Mouse (Mus musculus) stomach, embryonic 14.5 days (tissue): ENCODE results near the gene Lsamp. TPM values are rescaled to one million over a fixed set of nuclear protein-coding genes. Genes with fewer than 3 reads are reported as not detected.
A peak's percentile ranks its signal among the peaks of the same experiment; 100 is the strongest.

Experiments
- ATAC-seq: fragments of 200-750 bp; cut with Nextera tagmentation; 2 replicates; pipeline ENCODE4 v1.8.0; 2017; ENCODE audit warnings: low read depth, moderate TSS enrichment; ENCODE audit not compliant: insufficient number of reproducible peaks, insufficient read depth, low FRiP score
- H3K27ac ChIP-seq: fragments of 300-500 bp; sonication (generic); 2 replicates; pipeline ENCODE4 v1.5.1; 2014; ENCODE audit warnings: mild to moderate bottlenecking, low read length, moderate library complexity, mixed read lengths
- H3K27me3 ChIP-seq: fragments of 300-500 bp; sonication (generic); 2 replicates; pipeline ENCODE4 v1.6.1; 2014; ENCODE audit warnings: low read length, control low read depth, mixed read lengths; ENCODE audit not compliant: control insufficient read depth, insufficient read depth
- H3K36me3 ChIP-seq: fragments of 300-500 bp; sonication (generic); 2 replicates; pipeline ENCODE4 v1.6.1; 2014; ENCODE audit warnings: mild to moderate bottlenecking, control low read depth, low read length, moderate library complexity, mixed read lengths; ENCODE audit not compliant: control insufficient read depth, insufficient read depth
- H3K4me1 ChIP-seq: fragments of 300-500 bp; sonication (generic); 2 replicates; pipeline ENCODE4 v1.6.1; 2014; ENCODE audit warnings: low read length, control low read depth, mixed read lengths; ENCODE audit not compliant: control insufficient read depth, insufficient read depth
- H3K4me2 ChIP-seq: fragments of 300-500 bp; sonication (generic); replicated peaks from 2 replicates; pipeline ENCODE4 v1.6.1; 2014; ENCODE audit warnings: low read depth, low read length, control low read depth
- H3K4me3 ChIP-seq: fragments of 300-500 bp; sonication (generic); 2 replicates; pipeline ENCODE4 v1.5.1; 2014; ENCODE audit warnings: low read depth, low read length, control low read depth
- H3K9ac ChIP-seq: fragments of 300-500 bp; sonication (generic); replicated peaks from 2 replicates; pipeline ENCODE4 v1.6.1; 2014; ENCODE audit warnings: low read depth, mild to moderate bottlenecking, control low read depth, low read length, moderate library complexity, mixed read lengths
- H3K9me3 ChIP-seq: fragments of 300-500 bp; sonication (generic); 2 replicates; pipeline ENCODE4 v1.6.1; 2016; ENCODE audit warnings: low read depth, low read length, control low read depth; ENCODE audit not compliant: control insufficient read depth
- WGBS: fragments of 180-500 bp; shearing (Covaris S2); extraction: QIAGEN DNeasy Blood & Tissue Kit; methylation state at CpG from one replicate; pipeline ENCODE4 v1.1.7; 2014; 5-methylcytosine and 5-hydroxymethylcytosine counted together
- polyA plus RNA-seq: library from polyadenylated mRNA; unstranded; fragments of >200 nt; fragmentation: Nextera tagmentation; extraction: Ambion mirVana; gene quantifications from 2 replicates; pipeline ENCODE4 v1.2.1, GENCODE M21; 2014

Gene Lsamp
- 12.2 and 15.6 TPM in 2 replicates for polyA plus RNA-seq

DNA sequence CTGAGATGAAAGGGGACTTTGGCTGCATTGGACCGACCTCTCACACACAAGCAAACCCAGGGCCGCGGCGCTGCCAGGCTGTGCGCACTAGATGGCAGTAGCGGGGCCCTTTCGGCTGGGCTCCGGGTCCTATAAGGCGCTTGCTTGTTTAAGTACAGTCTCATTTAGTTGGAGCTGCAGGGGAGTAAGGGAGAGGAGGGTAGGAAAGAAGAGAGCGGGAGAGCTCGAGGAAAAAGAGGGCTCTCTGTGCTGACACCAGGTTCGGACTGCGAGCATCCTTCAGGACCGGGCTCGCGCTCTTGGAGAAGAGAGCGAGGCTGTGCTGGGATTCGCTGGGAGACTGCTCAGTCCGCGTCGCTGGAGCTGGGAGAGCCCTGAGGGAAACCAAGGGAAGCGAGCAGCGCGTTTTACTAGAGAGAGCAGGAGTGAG is at the start of gene Lsamp:
TSS of gene Lsamp (plus strand) at position 157 of the 430 bp plus-strand sequence.
- peak within 1 kb of the TSS; percentile 33; the same call in 1 of the 2 replicates for H3K9ac ChIP-seq
- H3K9me3 ChIP-seq = no peaks in the 10 kb centered on the region
- peak within 1 kb of the TSS; percentile 92 for H3K4me2 ChIP-seq
- ATAC-seq = peak; percentile 91
- no peaks in the 10 kb centered on the region for H3K27me3 ChIP-seq
- WGBS = 1% methylated on average over 24 of the region's 24 CpGs
- H3K4me3 ChIP-seq = peak within 1 kb of the TSS; percentile 48
- no peaks in the 10 kb centered on the region for H3K4me1 ChIP-seq
- H3K36me3 ChIP-seq = no peaks in the 10 kb centered on the region
- H3K27ac ChIP-seq = no peak within 1 kb of the TSS

DNA sequence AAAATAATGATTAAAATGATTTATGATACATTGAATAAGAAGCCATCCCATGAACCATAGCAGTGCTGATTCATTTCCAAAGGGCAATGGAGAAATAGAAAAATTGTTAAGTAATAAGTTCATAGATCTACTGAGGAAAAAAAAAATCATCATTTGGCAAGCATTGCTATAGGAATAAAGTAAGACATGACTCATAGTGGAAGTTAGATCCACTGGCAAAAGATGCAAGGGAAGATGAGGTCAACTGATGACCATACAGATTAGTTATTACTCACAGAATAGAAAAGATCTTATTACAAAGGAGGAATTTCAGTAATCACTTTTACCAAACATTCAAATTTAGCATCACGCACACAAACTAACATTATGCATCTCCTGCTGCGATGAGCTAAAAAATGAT is 26.5 kb upstream of the Lsamp start:
- no peaks in the 10 kb centered on the region for H3K36me3 ChIP-seq
- WGBS = 96% methylated on average over 2 of the region's 2 CpGs
- H3K27ac ChIP-seq = no peak overlapping the region

DNA sequence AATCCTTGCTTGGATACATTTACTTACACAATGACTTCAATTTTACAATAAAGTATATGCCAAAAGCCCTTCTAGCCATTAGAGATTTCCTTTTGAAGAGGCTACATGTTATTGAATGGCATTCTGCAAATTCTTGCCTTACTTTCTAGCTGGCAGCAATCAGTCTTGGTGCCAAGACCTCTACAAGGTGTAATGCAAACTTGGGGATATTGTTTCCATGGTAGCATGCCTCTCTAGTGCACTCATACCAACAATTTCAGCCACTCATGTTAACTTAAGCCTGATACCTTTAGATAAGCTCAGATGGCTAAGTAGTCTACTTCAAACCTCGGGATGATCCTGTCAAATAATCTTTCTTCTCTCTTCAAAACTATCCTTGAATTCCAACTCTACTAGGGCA is 11.4 kb upstream of the Lsamp start:
- no peak overlapping the region for H3K9ac ChIP-seq
- H3K36me3 ChIP-seq = no peaks in the 10 kb centered on the region
- H3K9me3 ChIP-seq = no peaks in the 10 kb centered on the region
- WGBS = 66% methylated on average over 1 of the region's 1 CpGs
- no peaks in the 10 kb centered on the region for H3K4me1 ChIP-seq
- H3K27me3 ChIP-seq = no peaks in the 10 kb centered on the region
- no peak for ATAC-seq
- no peak overlapping the region for H3K27ac ChIP-seq
- H3K4me2 ChIP-seq = no peak overlapping the region
- H3K4me3 ChIP-seq = no peak overlapping the region

More for the DNA sequence above, 26.5 kb upstream of the Lsamp start:
- Histone ChIP-seq H3K4me3 (no peak overlapping the region), H3K4me1 (no peaks in the 10 kb centered on the region), H3K4me2 (no peak overlapping the region), H3K27me3 (no peaks in the 10 kb centered on the region), H3K9ac (no peak overlapping the region), H3K9me3 (no peaks in the 10 kb centered on the region)
- no peak for ATAC-seq

DNA sequence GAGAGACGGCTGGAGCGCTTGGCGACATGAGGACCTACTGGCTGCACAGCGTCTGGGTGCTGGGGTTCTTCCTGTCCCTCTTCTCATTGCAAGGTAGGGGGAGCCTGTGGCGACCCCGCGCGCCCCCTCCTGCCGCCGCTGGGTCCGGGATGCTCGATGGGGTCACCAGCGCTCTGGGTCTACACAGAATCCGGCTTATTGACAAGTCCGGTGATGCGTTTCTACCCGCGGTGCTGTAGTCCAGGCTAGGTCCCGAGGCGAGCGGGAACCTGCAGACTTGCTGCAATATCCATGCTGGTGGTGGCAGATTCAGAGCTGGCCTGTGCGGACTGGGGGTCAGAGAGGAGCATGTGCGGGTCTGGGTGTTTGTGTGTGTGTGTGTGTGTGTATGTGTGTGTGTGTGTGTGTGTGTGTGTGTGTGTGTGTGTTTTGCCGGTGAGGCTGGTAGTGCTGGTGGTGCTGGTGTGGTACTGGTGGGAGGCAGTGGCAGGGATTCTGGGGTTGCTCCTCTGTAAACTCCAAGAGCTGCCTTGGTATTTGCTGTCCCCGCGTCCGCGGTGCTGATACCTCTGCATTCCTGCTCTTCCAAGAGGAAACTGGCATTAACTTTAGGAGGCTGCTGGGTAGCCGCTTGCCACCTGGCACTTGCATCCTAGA is 602 bp downstream of the Lsamp start:
- Histone ChIP-seq H3K9ac (peak overlapping the region; percentile 33; the same call in 1 of the 2 replicates), H3K4me2 (peak overlapping the region; percentile 92), H3K9me3 (no peaks in the 10 kb centered on the region), H3K36me3 (no peaks in the 10 kb centered on the region), H3K4me3 (peak overlapping the region; percentile 48), H3K4me1 (no peaks in the 10 kb centered on the region), H3K27ac (no peak overlapping the region), H3K27me3 (no peaks in the 10 kb centered on the region)
- WGBS = 1% methylated on average over 29 of the region's 29 CpGs
- ATAC-seq = peak; percentile 47

DNA sequence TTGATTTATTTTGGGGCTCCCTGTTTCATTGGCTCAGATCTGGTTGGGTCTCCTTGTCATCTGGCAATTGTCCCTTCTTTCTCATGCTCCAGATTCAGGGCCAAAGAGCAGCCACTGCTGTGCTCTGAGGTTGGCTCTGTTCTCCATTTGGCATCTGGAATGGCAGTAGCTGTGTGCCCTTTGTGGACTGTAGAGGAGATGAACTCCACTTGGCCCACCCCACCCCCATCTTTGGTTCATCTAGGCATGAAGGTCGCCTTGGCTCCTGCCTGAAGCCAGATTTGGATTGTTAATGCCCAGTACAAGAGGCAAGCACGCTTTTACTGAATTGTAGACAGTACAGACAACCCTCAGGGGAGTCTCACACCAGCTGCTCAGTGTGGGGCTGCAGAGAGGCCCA is 4.3 kb downstream of the Lsamp start:
- Histone ChIP-seq H3K27me3 (no peaks in the 10 kb centered on the region), H3K9ac (no peak overlapping the region), H3K4me2 (no peak overlapping the region), H3K9me3 (no peaks in the 10 kb centered on the region), H3K4me3 (no peak overlapping the region), H3K4me1 (no peaks in the 10 kb centered on the region), H3K27ac (no peak overlapping the region), H3K36me3 (no peaks in the 10 kb centered on the region)
- ATAC-seq = no peak
- WGBS = 68% methylated on average over 2 of the region's 2 CpGs

DNA sequence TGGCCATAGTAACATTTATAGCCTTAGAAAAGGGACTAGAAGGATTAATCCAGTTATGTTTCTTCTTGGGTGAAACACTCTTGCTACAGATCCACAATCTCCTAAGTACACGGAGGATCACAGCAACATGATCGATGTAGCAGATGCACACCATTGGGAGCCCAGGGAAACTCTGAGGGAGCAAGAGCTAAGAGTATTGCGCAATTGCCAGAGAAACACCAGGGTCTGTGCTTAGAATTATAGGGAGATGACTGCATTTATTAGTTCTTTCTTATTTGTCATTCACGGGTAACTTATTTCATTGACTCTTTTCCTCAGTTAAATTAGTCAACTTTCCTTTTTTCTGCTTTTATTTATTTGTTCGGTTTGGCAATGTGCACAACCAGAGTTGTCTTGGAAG is 10.7 kb downstream of the Lsamp start:
- Histone ChIP-seq H3K36me3 (no peaks in the 10 kb centered on the region), H3K4me1 (no peaks in the 10 kb centered on the region), H3K4me2 (no peak overlapping the region), H3K27ac (no peak overlapping the region), H3K9me3 (no peaks in the 10 kb centered on the region), H3K4me3 (no peak overlapping the region), H3K9ac (no peak overlapping the region), H3K27me3 (no peaks in the 10 kb centered on the region)
- 88% methylated on average over 5 of the region's 5 CpGs for WGBS
- ATAC-seq = no peak

DNA sequence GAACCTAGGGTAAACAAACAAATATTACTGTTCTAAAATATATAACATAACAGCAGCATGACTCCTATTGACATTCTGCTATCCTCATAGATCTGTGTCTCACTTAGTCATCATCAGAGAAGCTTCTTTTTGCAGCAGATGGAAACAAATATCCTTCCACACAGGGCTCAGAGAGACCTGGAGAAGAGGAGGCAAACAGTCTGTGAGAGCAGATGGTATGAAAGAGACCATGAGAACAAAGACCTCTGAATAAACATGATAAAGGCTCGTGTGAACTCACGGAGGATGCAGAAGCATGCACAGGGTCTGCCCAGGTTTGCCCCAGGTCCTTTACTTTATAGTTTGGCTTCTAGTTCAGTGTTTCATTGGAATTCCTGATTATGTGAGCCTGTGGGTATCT is 24.6 kb downstream of the Lsamp start:
- Histone ChIP-seq H3K36me3 (no peaks in the 10 kb centered on the region), H3K9ac (no peak overlapping the region), H3K4me3 (no peak overlapping the region), H3K27ac (no peak overlapping the region), H3K27me3 (no peaks in the 10 kb centered on the region), H3K4me2 (no peak overlapping the region), H3K4me1 (no peaks in the 10 kb centered on the region), H3K9me3 (no peaks in the 10 kb centered on the region)
- no peak for ATAC-seq
- WGBS = 46% methylated on average over 2 of the region's 2 CpGs

DNA sequence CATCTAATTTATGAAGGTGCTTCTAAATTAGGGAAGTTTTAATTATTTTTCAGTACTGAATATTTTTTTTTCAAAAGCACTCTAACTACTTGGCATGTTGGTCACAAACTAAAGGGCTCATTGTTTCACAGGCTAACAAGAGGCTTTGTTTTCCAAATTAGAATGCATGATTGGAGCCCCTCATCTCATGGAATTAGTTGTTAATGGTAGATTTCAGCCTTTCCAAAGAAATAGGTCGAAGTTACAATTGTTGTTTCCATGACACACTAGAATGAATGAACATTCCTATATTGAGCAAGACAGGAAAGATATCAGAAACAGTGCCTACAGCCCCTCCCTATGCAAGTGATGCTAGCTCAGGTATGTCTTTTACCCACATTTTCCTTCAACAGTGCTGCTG is 26.9 kb downstream of the Lsamp start:
- ATAC-seq = no peak
- Histone ChIP-seq H3K36me3 (no peaks in the 10 kb centered on the region), H3K9ac (no peak overlapping the region), H3K9me3 (no peaks in the 10 kb centered on the region), H3K27ac (no peak overlapping the region), H3K4me1 (no peaks in the 10 kb centered on the region), H3K4me3 (no peak overlapping the region), H3K4me2 (no peak overlapping the region), H3K27me3 (no peaks in the 10 kb centered on the region)
- 65% methylated on average over 1 of the region's 1 CpGs for WGBS

DNA sequence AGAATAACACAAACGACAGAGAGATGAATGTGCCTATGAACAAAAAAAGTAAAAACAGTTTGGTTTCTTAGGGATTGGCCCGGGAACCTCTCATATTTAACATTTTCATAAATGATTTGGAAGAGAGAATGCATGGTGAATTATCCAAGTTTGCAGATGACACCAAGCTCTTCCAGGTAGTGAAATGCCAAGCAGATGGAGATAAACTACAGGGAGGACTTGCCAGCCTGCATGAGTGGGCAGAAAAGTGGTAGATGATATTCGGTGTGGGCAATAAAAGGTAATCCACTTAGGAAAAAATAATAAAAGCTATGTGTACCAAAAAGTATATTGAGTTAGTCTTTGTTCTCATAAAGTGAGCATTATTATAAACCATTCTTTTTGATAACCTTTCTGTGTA is 38.5 kb downstream of the Lsamp start:
- Histone ChIP-seq H3K27me3 (no peaks in the 10 kb centered on the region), H3K4me3 (no peak overlapping the region)

More for the DNA sequence above, 38.5 kb downstream of the Lsamp start:
- Histone ChIP-seq H3K4me1 (no peaks in the 10 kb centered on the region), H3K36me3 (no peaks in the 10 kb centered on the region), H3K9ac (no peak overlapping the region), H3K27ac (no peak overlapping the region), H3K9me3 (no peaks in the 10 kb centered on the region), H3K4me2 (no peak overlapping the region)
- WGBS = 58% methylated on average over 3 of the region's 3 CpGs
- no peak for ATAC-seq
